18 mouse cellular contexts compared by ENCODE assay signal in genomic region chr13:30880310-30880709, GRCm38 (mm10).
"Had no signal": no experiment of that assay in that cellular context is flagged by ENCODE, and none has a peak within 500 bp of the region (broad histone marks: within the 10 kb centered on the region; RNA-seq: fewer than 3 reads in every experiment).

No protein-coding gene starts in this region.

- H3K4me1 ChIP-seq: embryonic facial prominence, embryonic 10.5 days; embryonic facial prominence, embryonic 12.5 days; embryonic facial prominence, embryonic 13.5 days; embryonic facial prominence, embryonic 15.5 days; forebrain, embryonic 10.5 days; forebrain, embryonic 12.5 days; forebrain, embryonic 13.5 days; forebrain, embryonic 15.5 days; heart, embryonic 10.5 days had no signal

- H3K9me3 ChIP-seq: embryonic facial prominence, embryonic 10.5 days; embryonic facial prominence, embryonic 12.5 days; embryonic facial prominence, embryonic 13.5 days; embryonic facial prominence, embryonic 15.5 days; forebrain, embryonic 10.5 days; forebrain, embryonic 12.5 days; forebrain, embryonic 13.5 days; forebrain, embryonic 15.5 days; heart, embryonic 10.5 days had no signal

- H3K27ac ChIP-seq: embryonic facial prominence, embryonic 10.5 days; embryonic facial prominence, embryonic 12.5 days; embryonic facial prominence, embryonic 13.5 days; embryonic facial prominence, embryonic 15.5 days; forebrain, embryonic 10.5 days; forebrain, embryonic 12.5 days; forebrain, embryonic 13.5 days; forebrain, embryonic 15.5 days; gastrocnemius, adult 2 months; heart, embryonic 10.5 days had no signal

- H3K27me3 ChIP-seq: embryonic facial prominence, embryonic 12.5 days; embryonic facial prominence, embryonic 13.5 days; embryonic facial prominence, embryonic 15.5 days; forebrain, embryonic 12.5 days; forebrain, embryonic 13.5 days; forebrain, embryonic 15.5 days had no signal

- DNase-seq: embryo, embryonic 11 days; forebrain, postnatal 0 days; gastrocnemius, adult 2 months; gastrocnemius, postnatal 10 days; gastrocnemius, postnatal 14 days; gastrocnemius, postnatal 25 days; gastrocnemius, postnatal 36 days; heart, adult 18-20 months had no signal

- H3K4me3 ChIP-seq: embryonic facial prominence, embryonic 10.5 days; embryonic facial prominence, embryonic 12.5 days; embryonic facial prominence, embryonic 13.5 days; embryonic facial prominence, embryonic 15.5 days; erythroblast, embryonic 14.5 days; forebrain, embryonic 10.5 days; forebrain, embryonic 12.5 days; forebrain, embryonic 13.5 days; forebrain, embryonic 15.5 days; gastrocnemius, adult 2 months; heart, embryonic 10.5 days had no signal

- H3K9ac ChIP-seq: embryonic facial prominence, embryonic 12.5 days; embryonic facial prominence, embryonic 13.5 days; embryonic facial prominence, embryonic 15.5 days; forebrain, embryonic 12.5 days; forebrain, embryonic 13.5 days; forebrain, embryonic 15.5 days; forebrain, postnatal 0 days had no signal

- H3K4me2 ChIP-seq: embryonic facial prominence, embryonic 12.5 days; embryonic facial prominence, embryonic 13.5 days; embryonic facial prominence, embryonic 15.5 days; forebrain, embryonic 12.5 days; forebrain, embryonic 13.5 days; forebrain, embryonic 15.5 days had no signal
